Mouse (Mus musculus) stomach, postnatal 0 days (tissue): Measurements from ENCODE around the gene Drd1.

ENCODE experiments used
- CTCF ChIP-seq: IDR thresholded peaks from 2 replicates; pipeline ENCODE4 v1.5.1; 2016; ENCODE audit warnings: antibody characterized with exemption, low read depth, mild to moderate bottlenecking, moderate library complexity
- EP300 ChIP-seq: optimal IDR thresholded peaks from 2 replicates; pipeline ENCODE3; 2016; ENCODE audit warnings: antibody characterized with exemption

GRCm38 (mm10) chr13:54063292-54063691 lies 7.8 kb upstream of the Drd1 start:
- TF ChIP-seq EP300 (no peak), CTCF (peak; percentile 73)
